Mouse (Mus musculus) embryonic facial prominence, embryonic 11.5 days (tissue): ENCODE data around the gene Igf2r. TPM values are rescaled to one million over a fixed set of nuclear protein-coding genes. Genes with fewer than 3 reads are reported as not detected.

ENCODE experiments used
- ATAC-seq: fragments of 200-750 bp; cut with Nextera tagmentation; replicated peaks from 2 replicates; pipeline ENCODE4 v1.8.0; 2017; ENCODE audit warnings: low read depth; ENCODE audit not compliant: insufficient number of reproducible peaks, low FRiP score, low TSS enrichment
- DNase-seq: peaks from one replicate; pipeline ENCODE4 v3.0.0-alpha.2; 2015; ENCODE audit warnings: low spot score
- H3K27ac ChIP-seq: fragments of 300-500 bp; sonication (generic); replicated peaks from 2 replicates; pipeline ENCODE4 v1.5.1; 2014; ENCODE audit warnings: mild to moderate bottlenecking, low read depth, low read length, control low read depth
- H3K27me3 ChIP-seq: fragments of 300-500 bp; sonication (generic); 2 replicates; pipeline ENCODE4 v1.6.1; 2014; ENCODE audit warnings: mild to moderate bottlenecking, low read length, moderate library complexity, mixed read lengths; ENCODE audit not compliant: control insufficient read depth, insufficient read depth
- H3K36me3 ChIP-seq: fragments of 300-500 bp; sonication (generic); replicated peaks from 2 replicates; pipeline ENCODE4 v1.6.1; 2014; ENCODE audit warnings: low read depth, mild to moderate bottlenecking, low read length, moderate library complexity, mixed read lengths; ENCODE audit not compliant: control insufficient read depth, insufficient read depth
- H3K4me1 ChIP-seq: fragments of 300-500 bp; sonication (generic); 2 replicates; pipeline ENCODE4 v1.6.1; 2014; ENCODE audit warnings: low read length, mixed read lengths; ENCODE audit not compliant: control insufficient read depth, insufficient read depth
- H3K4me2 ChIP-seq: fragments of 300-500 bp; sonication (generic); 2 replicates; pipeline ENCODE4 v1.6.1; 2014; ENCODE audit warnings: low read depth, mild to moderate bottlenecking, control low read depth, low read length, moderate library complexity
- H3K4me3 ChIP-seq: fragments of 300-500 bp; sonication (generic); 2 replicates; pipeline ENCODE4 v1.5.1; 2014; ENCODE audit warnings: low read depth, low read length, control low read depth
- H3K9ac ChIP-seq: fragments of 300-500 bp; sonication (generic); replicated peaks from 2 replicates; pipeline ENCODE4 v1.6.1; 2014; ENCODE audit warnings: mild to moderate bottlenecking, control low read depth, low read length
- H3K9me3 ChIP-seq: fragments of 300-500 bp; sonication (generic); replicated peaks from 2 replicates; pipeline ENCODE4 v1.6.1; 2016; ENCODE audit warnings: mild to moderate bottlenecking, low read length, inconsistent platforms, mixed read lengths; ENCODE audit not compliant: control insufficient read depth
- WGBS: fragments of 180-500 bp; shearing (Covaris S2); extraction: QIAGEN DNeasy Blood & Tissue Kit; methylation state at CpG from one replicate; pipeline ENCODE4 v1.1.7; 2014; 5-methylcytosine and 5-hydroxymethylcytosine counted together
- polyA plus RNA-seq: library from polyadenylated mRNA; unstranded; fragments of >200 nt; fragmentation: Nextera tagmentation; extraction: Ambion mirVana; gene quantifications from 2 replicates; pipeline ENCODE4 v1.2.1, GENCODE M21; 2014

The Igf2r gene
- polyA plus RNA-seq, 1 experiment from 2014 or later: 19.6 TPM

- no peak for ATAC-seq
Measured at GRCm38 (mm10) chr17:12641087-12641486, 128.4 kb downstream of the Igf2r start.

DNA sequence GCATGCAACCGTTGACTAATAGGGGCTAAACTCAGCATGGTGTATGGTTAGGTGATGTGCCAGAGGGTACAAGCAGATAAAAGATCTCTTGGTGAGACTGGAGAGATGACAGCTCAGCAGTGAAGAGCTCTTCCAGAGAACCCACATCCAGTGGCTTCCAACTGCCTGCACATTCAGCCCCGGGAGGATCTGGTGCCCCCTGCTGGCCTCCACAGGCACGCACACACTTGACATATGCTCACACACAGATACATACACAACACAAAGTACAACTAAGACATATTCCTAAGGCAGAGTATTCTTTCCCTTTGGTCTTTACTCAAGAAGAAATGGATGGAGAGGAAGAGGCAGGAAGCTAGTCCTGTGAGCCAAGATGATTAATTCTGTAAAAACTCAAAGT is 129.9 kb downstream of the Igf2r start:
- no peaks in the 10 kb centered on the region for H3K9me3 ChIP-seq
- no peak overlapping the region for H3K4me2 ChIP-seq
- H3K27ac ChIP-seq: no peak overlapping the region
- no peaks in the 10 kb centered on the region for H3K4me1 ChIP-seq
- no peaks in the 10 kb centered on the region for H3K36me3 ChIP-seq
- ATAC-seq (no peak), DNase-seq (no peak)
- 91% methylated on average over 3 of the region's 3 CpGs for WGBS
- no peak overlapping the region for H3K4me3 ChIP-seq
- H3K9ac ChIP-seq: no peak overlapping the region
- no peaks in the 10 kb centered on the region for H3K27me3 ChIP-seq

More at GRCm38 (mm10) chr17:12641087-12641486, 128.4 kb downstream of the Igf2r start:
- Histone ChIP-seq H3K4me1 (no peaks in the 10 kb centered on the region), H3K27ac (no peak overlapping the region), H3K9ac (no peak overlapping the region), H3K36me3 (no peaks in the 10 kb centered on the region), H3K9me3 (no peaks in the 10 kb centered on the region), H3K27me3 (no peaks in the 10 kb centered on the region), H3K4me3 (no peak overlapping the region), H3K4me2 (no peak overlapping the region)
- 79% methylated on average over 4 of the region's 4 CpGs for WGBS
- no peak for DNase-seq

DNA sequence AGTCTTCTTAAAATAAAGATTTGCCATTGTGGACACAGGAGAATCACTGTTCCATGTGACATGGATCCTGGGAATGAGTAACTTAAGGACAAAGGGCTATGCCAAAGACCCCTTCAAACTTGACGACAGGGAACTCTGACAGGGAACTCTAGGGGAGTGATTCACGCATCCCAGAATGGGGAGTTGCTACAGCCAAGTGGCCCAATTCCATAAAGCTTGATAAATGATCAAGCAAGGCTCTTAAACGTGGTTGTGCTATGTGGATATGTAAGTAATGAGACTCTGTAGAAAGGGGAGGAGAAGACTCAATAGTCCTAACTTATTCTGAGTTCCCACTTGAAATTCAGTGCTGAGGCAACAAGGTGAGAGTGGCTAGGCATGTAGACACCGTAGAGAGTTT is 134.7 kb downstream of the Igf2r start:
- no peaks in the 10 kb centered on the region for H3K4me1 ChIP-seq
- H3K4me3 ChIP-seq: no peak overlapping the region
- no peak overlapping the region for H3K27ac ChIP-seq
- WGBS: 77% methylated on average over 4 of the region's 4 CpGs
- H3K27me3 ChIP-seq: no peaks in the 10 kb centered on the region; the same call in 1 of the 2 replicates
- H3K36me3 ChIP-seq: no peaks in the 10 kb centered on the region
- no peak overlapping the region for H3K4me2 ChIP-seq
- no peaks in the 10 kb centered on the region for H3K9me3 ChIP-seq
- no peak for DNase-seq
- H3K9ac ChIP-seq: no peak overlapping the region
- no peak for ATAC-seq

Other genes with a start within 250 kb of the Igf2r start
- not detected in 2 replicates for gene Slc22a2, start 185.5 kb downstream of the Igf2r start, polyA plus RNA-seq
- not detected in 2 replicates for gene Slc22a1, start 93.8 kb downstream of the Igf2r start, polyA plus RNA-seq
- gene Mas1, start 98.5 kb upstream of the Igf2r start, polyA plus RNA-seq: 0.18 and 0.42 TPM in 2 replicates
- not detected in 2 replicates for gene Mrgprh, start 106.4 kb upstream of the Igf2r start, polyA plus RNA-seq
- gene Pnldc1, start 140.6 kb upstream of the Igf2r start, polyA plus RNA-seq: 1.6 and 2.3 TPM in 2 replicates
- gene Tcp1, start 146.0 kb upstream of the Igf2r start, polyA plus RNA-seq: 644 and 679 TPM in 2 replicates
- gene Mrpl18, start 146.7 kb upstream of the Igf2r start, polyA plus RNA-seq: 172 and 188 TPM in 2 replicates
- gene Acat3, start 170.9 kb upstream of the Igf2r start, polyA plus RNA-seq: 0.56 and 1.00 TPM in 2 replicates
- gene Acat2, start 191.1 kb upstream of the Igf2r start, polyA plus RNA-seq: 291 and 296 TPM in 2 replicates
- 151 and 158 TPM in 2 replicates for gene Wtap, start 224.5 kb upstream of the Igf2r start, polyA plus RNA-seq
- gene Sod2, start 237.2 kb upstream of the Igf2r start, polyA plus RNA-seq: 89.6 and 97.7 TPM in 2 replicates